Mouse (Mus musculus): ENCODE measurements at regions not wholly inside any gene's neighbourhood (a gene's known extent, or its start where the extent isn't known, plus 50 kb on each side); places are given as distances from the start of the nearest gene placed in this dataset.

GRCm38 (mm10) chr9:80920304-80920703 lies 455.0 kb upstream of the Impg1 start:
- no peak overlapping the region for H3K4me3 ChIP-seq
- no peaks in the 10 kb centered on the region for H3K79me2 ChIP-seq (ENCODE audit: control insufficient read depth, insufficient read depth)
- no peaks in the 10 kb centered on the region for H3K27me3 ChIP-seq (ENCODE audit: control insufficient read depth, insufficient read depth, insufficient read length)
- TF ChIP-seq E2F4 (IDR thresholded peaks at IDR 0.05; ENCODE audit: insufficient read depth) (no peak), CEBPB (IDR thresholded peaks at IDR 0.05; ENCODE audit: insufficient read depth, poor library complexity, severe bottlenecking) (no peak), POLR2A (IDR thresholded peaks at IDR 0.05; ENCODE audit: insufficient read length, low read depth) (no peak)
- no peak overlapping the region for H3ac ChIP-seq (ENCODE audit: control insufficient read depth, insufficient read length)
- no peak overlapping the region for H3K4me2 ChIP-seq (ENCODE audit: low read depth)
- no peaks in the 10 kb centered on the region for H3K36me3 ChIP-seq (ENCODE audit: control insufficient read depth, insufficient read depth)

- no peak overlapping the region for H3K4me2 ChIP-seq (ENCODE audit: low read depth)
- TF ChIP-seq REST (IDR thresholded peaks at IDR 0.05; ENCODE audit: insufficient read depth, insufficient read length) = no peak
- TF ChIP-seq MAX (IDR thresholded peaks at IDR 0.05; ENCODE audit: low read depth) = no peak
- no peak for TF ChIP-seq SRF (IDR thresholded peaks at IDR 0.05; ENCODE audit: control insufficient read depth, insufficient read length, low read depth)
- no peak for TF ChIP-seq POLR2A (IDR thresholded peaks at IDR 0.05; ENCODE audit: insufficient read length, low read depth)
- no peak for TF ChIP-seq USF1 (IDR thresholded peaks at IDR 0.05; ENCODE audit: low read depth)
- TF ChIP-seq MYOG (IDR thresholded peaks at IDR 0.05; ENCODE audit: control insufficient read depth in 1 of 3, insufficient read depth in 1 of 3, insufficient read length in 2 of 3, low read depth in 2 of 3) = no peak
- no peak for TF ChIP-seq TCF3 (IDR thresholded peaks at IDR 0.05; ENCODE audit: insufficient read length, low read depth)
- no peak for TF ChIP-seq CEBPB (IDR thresholded peaks at IDR 0.05; ENCODE audit: insufficient read depth, poor library complexity, severe bottlenecking)
- no peak for TF ChIP-seq TCF12 (IDR thresholded peaks at IDR 0.05; ENCODE audit: insufficient read depth, poor library complexity, severe bottlenecking)
- no peak for TF ChIP-seq E2F4 (IDR thresholded peaks at IDR 0.05; ENCODE audit: insufficient read depth)
- TF ChIP-seq POLR2AphosphoS2 (IDR thresholded peaks at IDR 0.05; ENCODE audit: insufficient read length, low read depth) = no peak
- H3K79me2 ChIP-seq (ENCODE audit: control insufficient read depth, insufficient read depth) = no peaks in the 10 kb centered on the region
Observed at GRCm38 (mm10) chr9:80913867-80914266, 448.6 kb upstream of the Impg1 start.

GRCm38 (mm10) chr9:80912177-80912576 lies 446.9 kb upstream of the Impg1 start:
- H3K79me2 ChIP-seq (ENCODE audit: control insufficient read depth, insufficient read depth) = no peaks in the 10 kb centered on the region
- no peaks in the 10 kb centered on the region for H3K27me3 ChIP-seq (ENCODE audit: control insufficient read depth, insufficient read depth, insufficient read length)
- no peaks in the 10 kb centered on the region for H3K36me3 ChIP-seq (ENCODE audit: control insufficient read depth, insufficient read depth)
- H3K4me2 ChIP-seq (ENCODE audit: low read depth) = no peak overlapping the region
- TF ChIP-seq MYOG (IDR thresholded peaks at IDR 0.05; ENCODE audit: control insufficient read depth in 1 of 3, insufficient read depth in 1 of 3, insufficient read length in 2 of 3, low read depth in 2 of 3) = no peak
- TF ChIP-seq MAX (IDR thresholded peaks at IDR 0.05; ENCODE audit: low read depth) = no peak
- H3K4me3 ChIP-seq = no peak overlapping the region
- no peak overlapping the region for H3ac ChIP-seq (ENCODE audit: control insufficient read depth, insufficient read length)

More at GRCm38 (mm10) chr9:80913867-80914266, 448.6 kb upstream of the Impg1 start:
- Histone ChIP-seq H3K36me3 (ENCODE audit: control insufficient read depth, insufficient read depth) (no peaks in the 10 kb centered on the region), H3K27me3 (ENCODE audit: control insufficient read depth, insufficient read depth, insufficient read length) (no peaks in the 10 kb centered on the region), H3K4me3 (no peak overlapping the region), H3ac (ENCODE audit: control insufficient read depth, insufficient read length) (no peak overlapping the region)

- no peaks in the 10 kb centered on the region for H3K79me2 ChIP-seq (ENCODE audit: control insufficient read depth, insufficient read depth)
- TF ChIP-seq USF1 (IDR thresholded peaks at IDR 0.05; ENCODE audit: low read depth) (no peak), CEBPB (IDR thresholded peaks at IDR 0.05; ENCODE audit: insufficient read depth, poor library complexity, severe bottlenecking) (no peak), POLR2AphosphoS2 (IDR thresholded peaks at IDR 0.05; ENCODE audit: insufficient read length, low read depth) (no peak), MAX (IDR thresholded peaks at IDR 0.05; ENCODE audit: low read depth) (no peak), TCF3 (IDR thresholded peaks at IDR 0.05; ENCODE audit: insufficient read length, low read depth) (no peak), REST (IDR thresholded peaks at IDR 0.05; ENCODE audit: insufficient read depth, insufficient read length) (no peak), MYOD1 (IDR thresholded peaks at IDR 0.05; ENCODE audit: control insufficient read depth in 1 of 3, insufficient read length in 2 of 3, low read depth in 2 of 3) (no peak), TCF12 (IDR thresholded peaks at IDR 0.05; ENCODE audit: insufficient read depth, poor library complexity, severe bottlenecking) (no peak), MYOG (IDR thresholded peaks at IDR 0.05; ENCODE audit: control insufficient read depth in 1 of 3, insufficient read depth in 1 of 3, insufficient read length in 2 of 3, low read depth in 2 of 3) (no peak), POLR2A (IDR thresholded peaks at IDR 0.05; ENCODE audit: insufficient read length, low read depth) (no peak), E2F4 (IDR thresholded peaks at IDR 0.05; ENCODE audit: insufficient read depth) (no peak), SRF (IDR thresholded peaks at IDR 0.05; ENCODE audit: control insufficient read depth, insufficient read length, low read depth) (no peak)
- H3K36me3 ChIP-seq (ENCODE audit: control insufficient read depth, insufficient read depth) = no peaks in the 10 kb centered on the region
- no peak overlapping the region for H3K4me2 ChIP-seq (ENCODE audit: low read depth)
- H3K4me3 ChIP-seq = no peak overlapping the region
- no peaks in the 10 kb centered on the region for H3K27me3 ChIP-seq (ENCODE audit: control insufficient read depth, insufficient read depth, insufficient read length)
- H3ac ChIP-seq (ENCODE audit: control insufficient read depth, insufficient read length) = no peak overlapping the region
Observed at GRCm38 (mm10) chr9:80866807-80867206, 401.5 kb upstream of the Impg1 start.

GRCm38 (mm10) chr9:80858998-80859397 lies 393.7 kb upstream of the Impg1 start:
- Histone ChIP-seq H3K4me3 (no peak overlapping the region), H3K27me3 (ENCODE audit: control insufficient read depth, insufficient read depth, insufficient read length) (no peaks in the 10 kb centered on the region), H3ac (ENCODE audit: control insufficient read depth, insufficient read length) (no peak overlapping the region), H3K4me2 (ENCODE audit: low read depth) (no peak overlapping the region), H3K79me2 (ENCODE audit: control insufficient read depth, insufficient read depth) (no peaks in the 10 kb centered on the region), H3K36me3 (ENCODE audit: control insufficient read depth, insufficient read depth) (no peaks in the 10 kb centered on the region)
- TF ChIP-seq CEBPB (IDR thresholded peaks at IDR 0.05; ENCODE audit: insufficient read depth, poor library complexity, severe bottlenecking) (no peak), SRF (IDR thresholded peaks at IDR 0.05; ENCODE audit: control insufficient read depth, insufficient read length, low read depth) (no peak), POLR2AphosphoS2 (IDR thresholded peaks at IDR 0.05; ENCODE audit: insufficient read length, low read depth) (no peak), MYOD1 (IDR thresholded peaks at IDR 0.05; ENCODE audit: control insufficient read depth in 1 of 3, insufficient read length in 2 of 3, low read depth in 2 of 3) (no peak), MAX (IDR thresholded peaks at IDR 0.05; ENCODE audit: low read depth) (no peak), TCF3 (IDR thresholded peaks at IDR 0.05; ENCODE audit: insufficient read length, low read depth) (no peak), E2F4 (IDR thresholded peaks at IDR 0.05; ENCODE audit: insufficient read depth) (no peak), USF1 (IDR thresholded peaks at IDR 0.05; ENCODE audit: low read depth) (no peak), REST (IDR thresholded peaks at IDR 0.05; ENCODE audit: insufficient read depth, insufficient read length) (no peak)
